Mouse (Mus musculus) midbrain, embryonic 16.5 days (tissue): ENCODE results near the gene Stac2. TPM values are rescaled to one million over a fixed set of nuclear protein-coding genes. Genes with fewer than 3 reads are reported as not detected.
A peak's percentile ranks its signal among the peaks of the same experiment; 100 is the strongest.

Experiments
- ATAC-seq: fragments of 200-750 bp; cut with Nextera tagmentation; 2 replicates; pipeline ENCODE4 v1.8.0; 2017; ENCODE audit warnings: moderate TSS enrichment
- H3K27ac ChIP-seq: fragments of 300-500 bp; sonication (generic); 2 replicates; pipeline ENCODE4 v1.5.1; 2014; ENCODE audit warnings: mild to moderate bottlenecking, low read length, mixed read lengths
- H3K27me3 ChIP-seq: fragments of 300-500 bp; sonication (generic); 2 replicates; pipeline ENCODE4 v1.6.1; 2014; ENCODE audit warnings: low read depth, low read length, mixed read lengths; ENCODE audit not compliant: control insufficient read depth, insufficient read depth
- H3K36me3 ChIP-seq: fragments of 300-500 bp; sonication (generic); 2 replicates; pipeline ENCODE4 v1.6.1; 2014; ENCODE audit warnings: mild to moderate bottlenecking, low read length, moderate library complexity, mixed read lengths; ENCODE audit not compliant: control insufficient read depth, insufficient read depth
- H3K4me1 ChIP-seq: fragments of 300-500 bp; sonication (generic); 2 replicates; pipeline ENCODE4 v1.6.1; 2014; ENCODE audit warnings: mild to moderate bottlenecking, low read length, mixed read lengths; ENCODE audit not compliant: control insufficient read depth, insufficient read depth
- H3K4me2 ChIP-seq: fragments of 300-500 bp; sonication (generic); 2 replicates; pipeline ENCODE4 v1.6.1; 2014; ENCODE audit warnings: mild to moderate bottlenecking, low read length, mixed read lengths
- H3K4me3 ChIP-seq: fragments of 300-500 bp; sonication (generic); 2 replicates; pipeline ENCODE4 v1.5.1; 2014; ENCODE audit warnings: low read depth, mild to moderate bottlenecking, low read length, moderate library complexity, mixed read lengths
- H3K9ac ChIP-seq: fragments of 300-500 bp; sonication (generic); 2 replicates; pipeline ENCODE4 v1.6.1; 2014; ENCODE audit warnings: low read depth, low read length, mixed read lengths
- H3K9me3 ChIP-seq: fragments of 300-500 bp; sonication (generic); replicated peaks from 2 replicates; pipeline ENCODE4 v1.6.1; 2014; ENCODE audit warnings: mild to moderate bottlenecking, low read length, mixed read lengths; ENCODE audit not compliant: control insufficient read depth, poor library complexity, severe bottlenecking
- WGBS: fragments of 180-500 bp; shearing (Covaris S2); extraction: QIAGEN DNeasy Blood & Tissue Kit; methylation state at CpG from one replicate; pipeline ENCODE4 v1.1.7; 2014; 5-methylcytosine and 5-hydroxymethylcytosine counted together
- polyA plus RNA-seq: library from polyadenylated mRNA; unstranded; fragments of >200 nt; fragmentation: Nextera tagmentation; extraction: Ambion mirVana; gene quantifications from 2 replicates; pipeline ENCODE4 v1.2.1, GENCODE M21; 2015

The Stac2 gene
- polyA plus RNA-seq, 1 experiment from 2014 or later, result 4.0 TPM

GRCm38 (mm10) chr11:98021565-98022252 lies 31.6 kb downstream of the Stac2 start:
- H3K9me3 ChIP-seq, result no peaks in the 10 kb centered on the region
- no peaks in the 10 kb centered on the region for H3K27me3 ChIP-seq

GRCm38 (mm10) chr11:98021118-98021517 lies 32.1 kb downstream of the Stac2 start:
- peak overlapping the region; percentile 95 for H3K27ac ChIP-seq
- peak overlapping the region; percentile 95 for H3K9ac ChIP-seq
- no peaks in the 10 kb centered on the region for H3K9me3 ChIP-seq
- H3K36me3 ChIP-seq, result peaks cover 12% of the 10 kb centered on the region
- 51% methylated on average over 2 of the region's 2 CpGs for WGBS
- no peak for ATAC-seq
- H3K4me2 ChIP-seq, result peak overlapping the region; percentile 81
- H3K27me3 ChIP-seq, result no peaks in the 10 kb centered on the region
- H3K4me3 ChIP-seq, result peak overlapping the region; percentile 80
- peaks cover 45% of the 10 kb centered on the region for H3K4me1 ChIP-seq

More at GRCm38 (mm10) chr11:98021565-98022252, 31.6 kb downstream of the Stac2 start:
- H3K27ac ChIP-seq, result peak overlapping the region; percentile 95
- peak; percentile 15 for ATAC-seq
- peak overlapping the region; percentile 95 for H3K9ac ChIP-seq
- 3% methylated on average over 32 of the region's 34 CpGs for WGBS
- H3K4me3 ChIP-seq, result peak overlapping the region; percentile 80
- peaks cover 9% of the 10 kb centered on the region for H3K36me3 ChIP-seq
- H3K4me1 ChIP-seq, result peaks cover 46% of the 10 kb centered on the region
- peak overlapping the region; percentile 81 for H3K4me2 ChIP-seq

DNA sequence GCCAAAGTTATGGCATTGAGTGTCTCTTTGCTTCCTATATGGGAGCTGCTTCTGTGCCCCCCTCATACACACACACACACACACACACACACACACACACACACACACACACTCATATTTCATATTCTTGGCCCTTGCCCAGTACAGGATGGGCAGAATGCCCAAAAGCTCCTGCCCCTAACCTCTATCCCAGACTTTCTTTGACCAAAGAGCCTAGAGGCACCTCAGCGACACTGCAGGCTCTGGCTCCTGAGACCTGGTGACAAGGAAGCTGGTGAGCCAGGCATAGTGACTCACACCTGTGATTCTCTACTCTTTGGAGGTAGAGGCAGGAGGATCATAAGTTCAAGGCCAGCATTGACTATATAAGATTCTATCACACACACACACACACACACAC lies 32.6 kb downstream of the Stac2 start:
- WGBS, result 38% methylated on average over 1 of the region's 1 CpGs
- Histone ChIP-seq H3K9me3 (no peaks in the 10 kb centered on the region), H3K36me3 (peaks cover 16% of the 10 kb centered on the region), H3K4me2 (peak overlapping the region; percentile 81), H3K4me1 (peaks cover 41% of the 10 kb centered on the region), H3K27me3 (no peaks in the 10 kb centered on the region), H3K4me3 (peak overlapping the region; percentile 19; the same call in 1 of the 2 replicates), H3K9ac (peak overlapping the region; percentile 61), H3K27ac (0 out of 2 replicates have a peak overlapping the region, but pooled peaks have one; percentile 76)
- no peak for ATAC-seq

GRCm38 (mm10) chr11:98019883-98020610 lies 33.2 kb downstream of the Stac2 start:
- Histone ChIP-seq H3K4me2 (peak overlapping the region; percentile 81), H3K4me3 (peak overlapping the region; percentile 19), H3K9ac (peak overlapping the region; percentile 61), H3K9me3 (no peaks in the 10 kb centered on the region), H3K36me3 (peaks cover 20% of the 10 kb centered on the region), H3K4me1 (peaks cover 38% of the 10 kb centered on the region), H3K27me3 (no peaks in the 10 kb centered on the region), H3K27ac (peak overlapping the region; percentile 76)
- 15% methylated on average over 7 of the region's 8 CpGs for WGBS
- no peak for ATAC-seq

DNA sequence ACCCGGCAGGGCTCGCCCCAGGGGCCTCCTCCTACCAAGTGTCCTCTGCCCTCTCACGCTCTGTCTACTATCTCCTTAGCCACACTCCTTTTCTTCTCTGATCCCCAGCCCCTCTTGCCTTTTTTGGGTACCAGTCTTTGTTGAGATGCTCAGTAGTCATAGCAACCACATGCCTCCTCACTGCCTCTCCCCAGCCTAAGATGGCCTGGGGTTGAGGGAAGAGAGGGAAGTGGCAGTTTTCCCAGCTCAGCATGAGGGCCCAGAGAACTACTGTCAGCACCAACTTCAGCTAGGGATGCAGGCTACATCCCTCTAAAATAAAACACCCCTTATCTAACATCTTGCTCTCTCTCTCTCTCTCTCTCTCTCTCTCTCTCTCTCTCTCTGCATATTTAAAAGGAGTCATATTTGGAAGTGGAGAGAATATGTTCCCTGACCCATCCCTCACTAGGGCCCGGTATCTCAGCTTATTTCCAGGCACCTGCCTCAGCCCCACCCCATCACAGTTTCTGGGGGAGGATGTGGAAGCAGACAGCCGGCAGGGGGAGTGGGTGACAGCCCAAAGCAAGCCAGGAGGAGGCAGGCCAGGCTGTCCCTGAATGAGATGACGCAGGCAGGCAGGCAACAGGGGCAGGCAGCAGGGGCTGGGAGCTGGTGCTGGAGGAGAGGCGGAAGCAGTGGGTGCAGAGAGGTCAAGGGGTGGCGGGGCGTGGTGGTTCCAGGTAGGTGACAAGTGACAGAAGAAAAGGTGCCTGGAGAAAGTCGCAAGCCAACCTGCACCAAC lies 34.2 kb downstream of the Stac2 start:
- WGBS, result 23% methylated on average over 9 of the region's 10 CpGs
- H3K27me3 ChIP-seq, result no peaks in the 10 kb centered on the region
- peak overlapping the region; percentile 76 for H3K27ac ChIP-seq
- peak overlapping the region; percentile 61; the same call in 1 of the 2 replicates for H3K9ac ChIP-seq
- H3K4me1 ChIP-seq, result peaks cover 38% of the 10 kb centered on the region
- no peak for ATAC-seq
- peak overlapping the region; percentile 81; the same call in 1 of the 2 replicates for H3K4me2 ChIP-seq
- H3K36me3 ChIP-seq, result peaks cover 28% of the 10 kb centered on the region
- H3K4me3 ChIP-seq, result peak overlapping the region; percentile 19; the same call in 1 of the 2 replicates
- no peaks in the 10 kb centered on the region for H3K9me3 ChIP-seq

GRCm38 (mm10) chr11:98018222-98018621 lies 35.0 kb downstream of the Stac2 start:
- H3K27ac ChIP-seq, result 0 out of 2 replicates have a peak overlapping the region, but pooled peaks have one; percentile 10
- 45% methylated on average over 6 of the region's 6 CpGs for WGBS
- H3K36me3 ChIP-seq, result peaks cover 29% of the 10 kb centered on the region
- ATAC-seq, result no peak
- no peak overlapping the region for H3K4me2 ChIP-seq
- H3K27me3 ChIP-seq, result no peaks in the 10 kb centered on the region
- H3K9me3 ChIP-seq, result no peaks in the 10 kb centered on the region
- no peak overlapping the region for H3K9ac ChIP-seq
- H3K4me1 ChIP-seq, result peaks cover 35% of the 10 kb centered on the region
- no peak overlapping the region for H3K4me3 ChIP-seq

- peaks cover 34% of the 10 kb centered on the region for H3K36me3 ChIP-seq
- H3K27me3 ChIP-seq, result no peaks in the 10 kb centered on the region
- H3K4me1 ChIP-seq, result peaks cover 31% of the 10 kb centered on the region
- no peak overlapping the region for H3K4me2 ChIP-seq
- H3K27ac ChIP-seq, result no peak overlapping the region
- WGBS, result 77% methylated on average over 4 of the region's 4 CpGs
- ATAC-seq, result no peak
- H3K4me3 ChIP-seq, result no peak overlapping the region
- no peaks in the 10 kb centered on the region for H3K9me3 ChIP-seq
- no peak overlapping the region for H3K9ac ChIP-seq
Observed at GRCm38 (mm10) chr11:98016824-98017223, 36.4 kb downstream of the Stac2 start.

GRCm38 (mm10) chr11:98016177-98016576 lies 37.1 kb downstream of the Stac2 start:
- 94% methylated on average over 5 of the region's 5 CpGs for WGBS
- ATAC-seq, result no peak
- no peak overlapping the region for H3K9ac ChIP-seq
- no peak overlapping the region for H3K27ac ChIP-seq
- no peak overlapping the region for H3K4me2 ChIP-seq
- H3K4me1 ChIP-seq, result peaks cover 28% of the 10 kb centered on the region
- H3K4me3 ChIP-seq, result no peak overlapping the region
- H3K27me3 ChIP-seq, result no peaks in the 10 kb centered on the region
- H3K36me3 ChIP-seq, result peaks cover 40% of the 10 kb centered on the region
- no peaks in the 10 kb centered on the region for H3K9me3 ChIP-seq
